Mouse (Mus musculus) brain, embryonic 18.5 days (tissue): ENCODE results near the gene Donson.

Experiments used
- DNase-seq: peaks from one replicate; pipeline ENCODE4 v3.0.0-alpha.2; 2012; ENCODE audit warnings: low read depth, low spot score

Donson gene

GRCm38 (mm10) chr16:91644901-91645300, 43.7 kb downstream of the Donson start:
- no peak for DNase-seq

- no peak for DNase-seq
Observed at GRCm38 (mm10) chr16:91640171-91640570, 48.4 kb downstream of the Donson start.

- no peak for DNase-seq
Observed at GRCm38 (mm10) chr16:91639636-91640035, 48.9 kb downstream of the Donson start.

- DNase-seq, result no peak
Observed at GRCm38 (mm10) chr16:91639161-91639560, 49.4 kb downstream of the Donson start.

- no peak for DNase-seq
Observed at GRCm38 (mm10) chr16:91633641-91634040, 54.9 kb downstream of the Donson start.

GRCm38 (mm10) chr16:91632940-91633339, 55.6 kb downstream of the Donson start:
- no peak for DNase-seq

- DNase-seq, result no peak
Observed at GRCm38 (mm10) chr16:91632439-91632838, 56.1 kb downstream of the Donson start.

- DNase-seq, result no peak
Observed at GRCm38 (mm10) chr16:91630584-91630983, 58.0 kb downstream of the Donson start.

- no peak for DNase-seq
Observed at GRCm38 (mm10) chr16:91629749-91630148, 58.8 kb downstream of the Donson start.

GRCm38 (mm10) chr16:91628673-91629072, 59.9 kb downstream of the Donson start:
- no peak for DNase-seq

- no peak for DNase-seq
Observed at GRCm38 (mm10) chr16:91627831-91628230, 60.7 kb downstream of the Donson start.
